Mouse (Mus musculus) ES-Bruce4 (cell line): ENCODE results near the gene Zscan22. TPM values are rescaled to one million over a fixed set of nuclear protein-coding genes. Genes with fewer than 3 reads are reported as not detected.
A peak's percentile ranks its signal among the peaks of the same experiment; 100 is the strongest.
"Not testable (repeated sequence)": the region's sequence is repeated elsewhere in the genome, so short reads cannot be mapped to it uniquely, and the experiment has no call there.

Experiments used
- H3K27ac ChIP-seq: 2 replicates; pipeline ENCODE4 v1.5.1; 2012; ENCODE audit warnings: low read length, inconsistent platforms; ENCODE audit not compliant: insufficient read depth
- H3K27me3 ChIP-seq: 2 replicates; pipeline ENCODE4 v1.6.1; 2012; ENCODE audit warnings: mild to moderate bottlenecking, low read length, inconsistent platforms; ENCODE audit not compliant: control insufficient read depth, poor library complexity, insufficient read depth, severe bottlenecking
- H3K36me3 ChIP-seq: 2 replicates; pipeline ENCODE4 v1.6.1; 2012; ENCODE audit warnings: inconsistent platforms, mild to moderate bottlenecking, low read length, moderate library complexity; ENCODE audit not compliant: control insufficient read depth, poor library complexity, insufficient read depth, severe bottlenecking
- H3K4me1 ChIP-seq: one replicate; pipeline ENCODE4 v1.8.1; 2011; ENCODE audit warnings: low read length; ENCODE audit not compliant: control insufficient read depth, insufficient read depth
- H3K4me3 ChIP-seq: 2 replicates; pipeline ENCODE4 v1.5.1; 2011; ENCODE audit warnings: low read depth, mild to moderate bottlenecking, low read length
- H3K9ac ChIP-seq: 2 replicates; pipeline ENCODE4 v1.6.1; 2012; ENCODE audit warnings: low read depth, mild to moderate bottlenecking, inconsistent platforms; ENCODE audit not compliant: poor library complexity, severe bottlenecking
- H3K9me3 ChIP-seq: replicated peaks from 2 replicates; pipeline ENCODE4 v1.6.1; 2012; ENCODE audit warnings: mild to moderate bottlenecking, low read length, inconsistent platforms; ENCODE audit not compliant: control insufficient read depth, poor library complexity, insufficient read depth, severe bottlenecking
- CTCF ChIP-seq: IDR thresholded peaks from one replicate; pipeline ENCODE4 v1.8.1; 2011; ENCODE audit warnings: low read depth, low read length
- EP300 ChIP-seq: IDR thresholded peaks from 2 replicates; pipeline ENCODE4 v1.6.1; 2011; ENCODE audit warnings: low read depth, low read length; ENCODE audit not compliant: insufficient read depth
- POLR2A ChIP-seq: IDR thresholded peaks from one replicate; pipeline ENCODE4 v1.8.1; 2011; ENCODE audit warnings: low read length; ENCODE audit not compliant: insufficient read depth
- polyA plus RNA-seq: library from polyadenylated mRNA; stranded (reverse); fragments of >200 nt; gene quantifications from 2 replicates; pipeline ENCODE4 v1.2.4, GENCODE M21; 2011; ENCODE audit warnings: low read depth; ENCODE audit not compliant: missing spikeins, insufficient read depth, insufficient read length

The Zscan22 gene
- polyA plus RNA-seq, result 10.0 and 10.7 TPM in 2 replicates

DNA sequence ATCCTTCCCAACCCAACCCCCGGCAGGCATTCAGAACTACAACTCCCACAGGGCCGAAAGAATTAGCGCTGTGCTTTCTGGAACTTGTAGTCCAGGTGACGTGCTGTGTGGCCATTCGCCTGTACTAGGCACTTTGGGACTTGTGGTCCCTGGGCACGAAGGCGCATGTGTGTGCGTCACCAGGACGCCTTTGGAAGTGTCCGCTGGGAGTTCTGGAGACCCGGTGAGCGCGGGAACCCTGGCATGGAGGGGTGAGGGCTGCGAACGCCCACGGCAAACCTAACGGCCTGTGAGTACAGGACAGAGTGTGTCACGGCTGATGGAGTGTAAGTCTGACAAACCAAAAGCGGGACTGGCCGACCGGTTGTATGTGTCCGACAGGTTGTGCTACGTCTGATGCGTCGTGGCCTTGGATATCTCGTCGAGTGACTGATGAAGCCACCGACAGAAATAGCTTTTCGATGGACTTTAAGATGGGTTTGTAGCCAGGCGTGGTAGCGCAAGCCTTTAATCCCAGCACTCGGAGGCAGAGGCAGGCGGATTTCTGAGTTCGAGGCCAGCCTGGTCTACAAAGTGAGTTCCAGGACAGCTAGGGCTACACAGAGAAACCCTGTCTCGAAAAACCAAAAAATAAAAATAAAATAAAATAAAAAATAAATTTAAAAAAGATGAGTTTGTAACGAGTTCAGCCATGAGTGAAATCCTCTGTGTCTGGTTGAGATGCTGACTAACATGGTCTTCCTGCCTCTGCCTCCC is at the start of gene Zscan22:
TSS of gene Zscan22 (plus strand) at position 161 of the 756 bp plus-strand sequence.
- no peaks in the 10 kb centered on the region for H3K27me3 ChIP-seq
- H3K36me3 ChIP-seq, result no peaks in the 10 kb centered on the region
- H3K27ac ChIP-seq, result no peak within 1 kb of the TSS
- peak within 1 kb of the TSS; percentile 22 for H3K9ac ChIP-seq
- H3K9me3 ChIP-seq, result no peaks in the 10 kb centered on the region
- peak within 1 kb of the TSS; percentile 89 for H3K4me3 ChIP-seq
- TF ChIP-seq EP300, result no peak
- TF ChIP-seq CTCF, result no peak
- peak; percentile 10 for TF ChIP-seq POLR2A
- no peaks in the 10 kb centered on the region for H3K4me1 ChIP-seq

DNA sequence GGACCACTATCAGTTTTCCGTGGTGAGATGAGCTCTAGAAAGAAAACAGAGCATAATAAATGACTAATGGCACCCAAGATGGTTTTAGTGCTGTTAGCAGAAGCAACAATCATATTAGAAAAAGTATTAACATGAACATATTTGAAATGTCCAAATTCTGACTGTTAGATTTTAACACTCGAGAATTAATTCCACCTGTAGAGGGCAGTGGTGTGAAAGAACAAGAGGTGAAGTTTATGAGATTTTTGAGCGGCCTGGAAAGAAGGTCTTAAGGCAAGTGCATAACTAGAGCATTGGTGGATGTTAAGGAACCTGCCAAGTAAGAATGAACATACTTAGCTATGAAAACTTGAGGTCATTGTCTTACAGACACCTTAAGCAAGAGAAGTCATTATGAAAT is 23.3 kb upstream of the Zscan22 start:
- TF ChIP-seq EP300 (no peak), CTCF (no peak), POLR2A (no peak)
- Histone ChIP-seq H3K9me3 (no peaks in the 10 kb centered on the region), H3K36me3 (no peaks in the 10 kb centered on the region), H3K27ac (no peak overlapping the region), H3K27me3 (no peaks in the 10 kb centered on the region), H3K4me1 (no peaks in the 10 kb centered on the region), H3K9ac (no peak overlapping the region), H3K4me3 (no peak overlapping the region)

DNA sequence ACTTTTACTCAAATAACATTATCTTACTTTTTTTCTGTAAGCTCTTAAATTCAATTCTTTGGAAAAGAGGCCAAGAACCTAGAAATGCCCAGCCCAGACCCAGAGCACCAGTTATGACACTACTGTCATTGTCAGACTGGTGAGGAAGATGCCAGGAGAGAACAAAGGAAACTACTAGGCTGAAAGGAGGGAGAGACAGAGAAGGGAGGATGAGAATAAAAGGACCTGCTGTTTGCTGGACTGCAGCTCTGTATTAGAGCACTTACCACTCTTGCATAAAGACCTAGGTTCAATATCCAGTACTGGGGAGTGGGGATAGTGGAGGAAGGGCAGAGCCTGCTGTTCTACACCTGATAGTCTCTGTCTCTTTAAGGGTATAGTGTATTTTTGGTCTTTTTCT is 17.6 kb upstream of the Zscan22 start:
- Histone ChIP-seq H3K9me3 (no peaks in the 10 kb centered on the region), H3K27ac (no peak overlapping the region), H3K27me3 (no peaks in the 10 kb centered on the region), H3K9ac (no peak overlapping the region), H3K36me3 (no peaks in the 10 kb centered on the region), H3K4me3 (no peak overlapping the region), H3K4me1 (no peaks in the 10 kb centered on the region)
- TF ChIP-seq POLR2A (no peak), EP300 (no peak), CTCF (no peak)

- H3K27ac ChIP-seq, H3K9ac ChIP-seq, H3K27me3 ChIP-seq: not testable (repeated sequence)
Measured at GRCm38 (mm10) chr7:12880497-12880896, 17.1 kb upstream of the Zscan22 start.

GRCm38 (mm10) chr7:12880911-12881660 is 16.5 kb upstream of the Zscan22 start, which contains the start of gene Zfp128:
Zfp128 (plus strand) TSS chr7:12881177.
- peak; percentile 52 for TF ChIP-seq POLR2A
- no peak for TF ChIP-seq CTCF
- peak within 1 kb of the TSS; percentile 77 for H3K4me3 ChIP-seq
- no peak within 1 kb of the TSS for H3K27ac ChIP-seq
- peak within 1 kb of the TSS; percentile 11; the same call in 1 of the 2 replicates for H3K9ac ChIP-seq
- no peaks in the 10 kb centered on the region for H3K4me1 ChIP-seq
- no peaks in the 10 kb centered on the region for H3K36me3 ChIP-seq
- H3K9me3 ChIP-seq, result no peaks in the 10 kb centered on the region
- no peaks in the 10 kb centered on the region for H3K27me3 ChIP-seq

More at GRCm38 (mm10) chr7:12880497-12880896, 17.1 kb upstream of the Zscan22 start:
- H3K4me1 ChIP-seq, H3K9me3 ChIP-seq, H3K36me3 ChIP-seq: not testable (repeated sequence)
- H3K4me3 ChIP-seq, result peak overlapping the region; percentile 57

DNA sequence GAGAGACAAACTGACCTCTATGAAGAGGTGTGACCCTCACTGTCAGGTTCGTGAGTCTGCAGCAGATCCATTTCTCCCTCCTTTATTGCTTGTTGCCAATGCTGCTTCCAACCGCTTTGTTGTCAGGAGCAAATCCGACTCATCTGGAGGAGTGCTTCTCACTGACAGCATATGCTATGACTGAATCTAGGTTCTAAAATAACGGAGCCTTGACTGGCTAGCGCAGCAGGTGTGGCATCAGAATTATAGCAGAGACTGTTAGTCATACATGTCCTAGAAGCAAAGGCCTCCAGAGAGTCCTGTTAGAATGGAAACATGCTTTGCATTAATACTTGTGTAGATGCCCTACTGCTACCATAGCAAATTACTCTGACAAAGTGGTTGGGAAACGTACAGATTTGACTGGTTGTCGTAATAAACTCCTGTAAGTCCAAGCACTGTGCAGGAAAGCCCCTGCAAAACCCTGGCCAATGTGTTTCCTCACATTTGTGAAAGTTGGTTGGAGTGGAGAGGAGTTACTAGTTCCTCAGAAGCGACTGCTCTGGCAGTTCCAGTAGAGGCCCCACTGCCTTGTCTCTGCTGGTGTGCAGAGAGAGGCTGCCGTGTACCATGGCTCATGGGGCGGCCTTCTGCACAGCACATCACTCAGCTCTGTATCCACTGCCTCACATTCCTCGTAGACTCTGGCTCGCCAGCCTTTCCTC is 10.9 kb upstream of the Zscan22 start:
- TF ChIP-seq POLR2A (no peak), CTCF (no peak), EP300 (no peak)
- H3K27me3 ChIP-seq, result no peaks in the 10 kb centered on the region
- no peaks in the 10 kb centered on the region for H3K9me3 ChIP-seq
- H3K9ac ChIP-seq, result no peak overlapping the region
- H3K27ac ChIP-seq, result no peak overlapping the region
- no peak overlapping the region for H3K4me3 ChIP-seq
- H3K36me3 ChIP-seq, result no peaks in the 10 kb centered on the region
- H3K4me1 ChIP-seq, result no peaks in the 10 kb centered on the region
